Mouse (Mus musculus) limb, embryonic 14.5 days (tissue): ENCODE data around the gene Rtn4. TPM values are rescaled to one million over a fixed set of nuclear protein-coding genes. Genes with fewer than 3 reads are reported as not detected.

ENCODE experiments used
- ATAC-seq: fragments of 200-750 bp; cut with Nextera tagmentation; 2 replicates; pipeline ENCODE4 v1.8.0; 2017; ENCODE audit warnings: low read depth, moderate number of reproducible peaks, moderate TSS enrichment; ENCODE audit not compliant: low FRiP score
- DNase-seq: peaks from one replicate; pipeline ENCODE4 v3.0.0-alpha.2; 2015; ENCODE audit warnings: low spot score
- H3K27ac ChIP-seq: fragments of 300-500 bp; sonication (generic); replicated peaks from 2 replicates; pipeline ENCODE4 v1.5.1; 2014; ENCODE audit warnings: low read depth, mild to moderate bottlenecking, low read length, moderate library complexity, mixed read lengths
- H3K27me3 ChIP-seq: fragments of 300-500 bp; sonication (generic); 2 replicates; pipeline ENCODE4 v1.6.1; 2014; ENCODE audit warnings: low read length, mixed read lengths; ENCODE audit not compliant: control insufficient read depth, insufficient read depth
- H3K36me3 ChIP-seq: fragments of 300-500 bp; sonication (generic); 2 replicates; pipeline ENCODE4 v1.6.1; 2014; ENCODE audit warnings: mild to moderate bottlenecking, low read length, moderate library complexity, mixed read lengths; ENCODE audit not compliant: control insufficient read depth, insufficient read depth
- H3K4me1 ChIP-seq: fragments of 300-500 bp; sonication (generic); 2 replicates; pipeline ENCODE4 v1.6.1; 2014; ENCODE audit warnings: antibody characterized with exemption, low read length, mixed read lengths; ENCODE audit not compliant: control insufficient read depth, insufficient read depth
- H3K4me2 ChIP-seq: fragments of 300-500 bp; sonication (generic); replicated peaks from 2 replicates; pipeline ENCODE4 v1.6.1; 2014; ENCODE audit warnings: low read depth, mild to moderate bottlenecking, low read length, moderate library complexity; ENCODE audit not compliant: severe bottlenecking
- H3K4me3 ChIP-seq: fragments of 300-500 bp; sonication (generic); replicated peaks from 2 replicates; pipeline ENCODE4 v1.5.1; 2014; ENCODE audit warnings: low read length
- H3K9ac ChIP-seq: fragments of 300-500 bp; sonication (generic); 2 replicates; pipeline ENCODE4 v1.6.1; 2014; ENCODE audit warnings: mild to moderate bottlenecking, low read depth, low read length, moderate library complexity; ENCODE audit not compliant: severe bottlenecking
- H3K9me3 ChIP-seq: fragments of 300-500 bp; sonication (generic); 2 replicates; pipeline ENCODE4 v1.6.1; 2016; ENCODE audit warnings: low read length; ENCODE audit not compliant: control insufficient read depth
- POLR2A ChIP-seq: fragments of 200-500 bp; IDR thresholded peaks from 2 replicates; pipeline ENCODE4 v1.8.0; 2012; ENCODE audit warnings: inconsistent platforms, mild to moderate bottlenecking, moderate library complexity, borderline replicate concordance; ENCODE audit not compliant: insufficient read depth, insufficient read length; ENCODE audit errors: extremely low read depth
- WGBS: fragments of 180-500 bp; shearing (Covaris S2); extraction: QIAGEN DNeasy Blood & Tissue Kit; methylation state at CpG from one replicate; pipeline ENCODE4 v1.1.7; 2014; 5-methylcytosine and 5-hydroxymethylcytosine counted together
- polyA plus RNA-seq, 2 experiments: library from polyadenylated mRNA; depleted of rRNA in 1 of 2; stranded (reverse) in 1 of 2; unstranded in 1 of 2; fragments of >200 nt; fragmentation: Nextera tagmentation in 1 of 2; extraction: Ambion mirVana in 1 of 2; gene quantifications; 2 replicates each; pipeline versions ENCODE4 v1.2.1 to v1.2.3; 2012 to 2014

Rtn4 gene
- polyA plus RNA-seq, 2 experiments = 74.5 to 212 TPM

GRCm38 (mm10) chr11:29768523-29768922, 75.8 kb downstream of the Rtn4 start:
- H3K4me3 ChIP-seq = no peak overlapping the region
- no peak overlapping the region for H3K27ac ChIP-seq
- H3K9ac ChIP-seq = no peak overlapping the region
- H3K27me3 ChIP-seq = no peaks in the 10 kb centered on the region
- H3K4me1 ChIP-seq = no peaks in the 10 kb centered on the region
- H3K36me3 ChIP-seq = no peaks in the 10 kb centered on the region
- no peak for TF ChIP-seq POLR2A
- no peak overlapping the region for H3K4me2 ChIP-seq
- DNase-seq (no peak), ATAC-seq (no peak)
- no peaks in the 10 kb centered on the region for H3K9me3 ChIP-seq

- Histone ChIP-seq H3K9ac (no peak overlapping the region), H3K4me2 (no peak overlapping the region), H3K27me3 (no peaks in the 10 kb centered on the region), H3K27ac (no peak overlapping the region), H3K4me1 (no peaks in the 10 kb centered on the region), H3K4me3 (no peak overlapping the region), H3K36me3 (no peaks in the 10 kb centered on the region), H3K9me3 (no peaks in the 10 kb centered on the region)
- WGBS = 77% methylated on average over 3 of the region's 3 CpGs
- DNase-seq = no peak
- no peak for TF ChIP-seq POLR2A
- no peak for ATAC-seq
Measured at GRCm38 (mm10) chr11:29770666-29771400, 78.1 kb downstream of the Rtn4 start.

- Histone ChIP-seq H3K27me3 (no peaks in the 10 kb centered on the region), H3K36me3 (no peaks in the 10 kb centered on the region), H3K4me2 (no peak overlapping the region), H3K27ac (no peak overlapping the region), H3K9ac (no peak overlapping the region), H3K4me3 (no peak overlapping the region), H3K9me3 (no peaks in the 10 kb centered on the region), H3K4me1 (no peaks in the 10 kb centered on the region)
- 82% methylated on average over 1 of the region's 1 CpGs for WGBS
- TF ChIP-seq POLR2A = no peak
- DNase-seq (no peak), ATAC-seq (no peak)
Measured at GRCm38 (mm10) chr11:29772279-29772678, 79.5 kb downstream of the Rtn4 start.

GRCm38 (mm10) chr11:29774296-29774695, 81.5 kb downstream of the Rtn4 start:
- DNase-seq (peak; percentile 58), ATAC-seq (peak; percentile 87)
- Histone ChIP-seq H3K4me1 (no peaks in the 10 kb centered on the region), H3K4me2 (no peak overlapping the region), H3K4me3 (no peak overlapping the region), H3K36me3 (no peaks in the 10 kb centered on the region), H3K9me3 (no peaks in the 10 kb centered on the region), H3K9ac (no peak overlapping the region), H3K27ac (no peak overlapping the region), H3K27me3 (no peaks in the 10 kb centered on the region)
- no peak for TF ChIP-seq POLR2A
- 51% methylated on average over 2 of the region's 2 CpGs for WGBS

GRCm38 (mm10) chr11:29774760-29775159, 82.0 kb downstream of the Rtn4 start:
- no peak overlapping the region for H3K4me2 ChIP-seq
- H3K27me3 ChIP-seq = no peaks in the 10 kb centered on the region
- no peaks in the 10 kb centered on the region for H3K4me1 ChIP-seq
- 0 out of 2 replicates have a peak, but pooled peaks have one; percentile 32 for ATAC-seq
- no peak overlapping the region for H3K9ac ChIP-seq
- DNase-seq = no peak
- H3K36me3 ChIP-seq = no peaks in the 10 kb centered on the region
- H3K27ac ChIP-seq = no peak overlapping the region
- 60% methylated on average over 2 of the region's 2 CpGs for WGBS
- no peaks in the 10 kb centered on the region for H3K9me3 ChIP-seq
- H3K4me3 ChIP-seq = no peak overlapping the region
- TF ChIP-seq POLR2A = no peak
